Mouse (Mus musculus) gastrocnemius, adult 8-10 months (tissue): ENCODE results near the gene Ddx3x. TPM values are rescaled to one million over a fixed set of nuclear protein-coding genes. Genes with fewer than 3 reads are reported as not detected.
"Not testable (repeated sequence)": the region's sequence is repeated elsewhere in the genome, so short reads cannot be mapped to it uniquely, and the experiment has no call there.

Source experiments
- DNase-seq, 2 experiments: peaks; one replicate each; pipeline ENCODE4 v3.0.0; 2022; ENCODE audit warnings: low spot score in 2 of 2
- total RNA-seq, 4 experiments: library from RNA; stranded (reverse); gene quantifications; 2 replicates each; pipeline ENCODE4 v1.2.4; 2022

Ddx3x gene
- total RNA-seq, 4 experiments from 2014 or later: 130 to 209 (median 160) TPM

- peak; percentile 16 to 72 for DNase-seq
Observed at GRCm38 (mm10) chrX:13281329-13282088, 739 bp downstream of the Ddx3x start.

- no peak for DNase-seq
Observed at GRCm38 (mm10) chrX:13282089-13282850, 1.5 kb downstream of the Ddx3x start.

GRCm38 (mm10) chrX:13285772-13286171 is 5.0 kb downstream of the Ddx3x start:
- DNase-seq: no peak

DNA sequence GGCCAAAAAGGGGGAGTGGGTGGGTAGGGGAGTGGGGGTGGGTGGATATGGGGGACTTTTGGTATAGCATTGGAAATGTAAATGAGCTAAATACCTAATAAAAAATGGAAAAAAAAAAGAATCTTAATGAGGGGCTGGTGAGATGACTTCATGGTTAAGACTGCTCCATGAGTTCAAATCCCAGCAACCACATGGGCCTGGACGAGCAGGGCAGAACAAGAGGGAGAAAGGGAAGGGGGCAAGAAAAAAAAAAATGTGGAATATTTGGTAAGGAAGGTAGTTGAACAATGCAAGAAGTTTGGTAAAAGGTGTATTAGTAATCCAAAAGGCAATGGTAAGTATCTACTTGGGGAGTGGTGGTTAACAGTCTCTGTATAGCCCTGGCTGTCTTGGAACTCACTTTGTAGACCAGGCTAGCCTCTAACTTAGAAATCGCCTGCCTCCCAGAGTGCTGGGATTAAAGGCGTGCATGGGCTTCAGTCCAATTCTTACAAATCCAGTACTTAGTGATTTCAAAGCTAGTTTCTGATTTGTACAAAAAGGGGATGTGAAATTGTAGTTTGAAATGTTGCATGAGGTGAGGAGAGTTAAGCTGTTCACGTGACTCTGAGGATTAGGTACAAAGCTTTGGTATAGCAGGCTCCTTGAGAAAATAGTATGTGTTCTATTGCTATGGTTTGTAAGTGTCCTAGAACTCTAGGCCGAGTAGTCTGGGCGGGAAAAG is 13.9 kb downstream of the Ddx3x start:
- no peak for DNase-seq

DNA sequence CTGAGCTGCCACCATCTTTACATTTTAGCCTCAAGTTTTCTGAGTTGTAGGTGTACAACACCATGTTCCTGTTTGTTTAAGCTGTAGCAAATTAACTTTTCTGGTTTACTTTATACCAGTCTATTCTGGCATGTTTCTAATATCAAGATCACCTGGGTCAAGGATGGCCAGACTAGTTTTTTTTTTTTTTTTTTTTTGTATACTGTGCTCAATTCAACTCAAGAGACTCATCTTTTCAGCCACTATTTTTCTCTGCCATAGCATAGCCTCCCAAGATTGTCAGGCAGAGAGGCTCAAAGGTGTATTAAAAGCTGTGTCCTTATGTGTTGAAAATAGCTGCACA is 14.4 kb downstream of the Ddx3x start:
- DNase-seq: no peak

- not testable (repeated sequence) for DNase-seq
Observed at GRCm38 (mm10) chrX:13296241-13296640, 15.5 kb downstream of the Ddx3x start.

DNA sequence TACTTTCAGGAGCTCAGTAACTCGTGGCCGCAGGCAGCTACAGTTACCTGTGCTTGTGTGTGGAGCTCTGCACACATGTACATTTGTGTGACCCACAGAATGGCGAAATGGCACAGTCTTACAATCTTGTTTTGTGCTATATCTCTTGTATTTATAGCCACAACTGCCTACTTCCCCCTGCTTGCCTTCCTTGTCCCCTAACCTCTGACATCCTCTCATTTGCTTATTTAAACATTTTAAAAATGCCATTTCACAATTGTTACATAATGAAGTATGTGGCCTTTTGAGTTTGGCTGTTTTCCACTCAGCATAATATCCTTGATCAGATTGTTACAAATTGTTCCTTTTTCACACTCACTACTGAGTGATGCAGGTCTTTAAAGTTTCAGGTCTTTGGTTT is 25.4 kb downstream of the Ddx3x start:
- no peak for DNase-seq

DNA sequence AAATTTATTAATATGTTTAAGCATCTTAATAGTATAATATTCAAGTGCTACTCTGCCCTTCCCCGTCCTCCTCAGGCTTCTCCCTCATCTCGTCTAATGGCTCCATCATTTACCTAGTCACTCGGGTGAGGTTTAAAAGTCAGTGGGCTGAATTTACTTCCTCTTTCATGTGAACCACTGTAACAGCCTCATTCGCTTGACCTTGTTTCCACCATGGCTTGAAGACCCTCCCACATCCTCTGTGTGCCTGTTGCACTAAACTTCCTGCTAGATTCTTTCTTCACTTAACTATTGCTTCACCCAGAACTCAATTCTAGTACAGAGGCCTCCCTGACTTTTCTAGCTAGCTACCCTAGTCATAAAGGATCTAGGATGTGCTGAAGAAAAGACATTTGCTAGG is 30.6 kb downstream of the Ddx3x start:
- DNase-seq: no peak

- DNase-seq: no peak
Observed at GRCm38 (mm10) chrX:13329611-13330010, 48.8 kb downstream of the Ddx3x start.

Other genes with a start within 250 kb of the Ddx3x start
- 100 to 1,000 TPM; 141 to 212 (median 167) TPM for gene Usp9x, start 209.5 kb upstream of the Ddx3x start, total RNA-seq
- under 1 TPM in 2 of 4 experiments, not detected in 2; 0.05 to 0.11 TPM for gene Nyx, start 185.1 kb downstream of the Ddx3x start, total RNA-seq